Mouse (Mus musculus) heart, adult 11 months (tissue): Measurements from ENCODE around the gene Pdia6.
A peak's percentile ranks its signal among the peaks of the same experiment; 100 is the strongest.

Experiments
- DNase-seq: peaks from one replicate; pipeline ENCODE4 v3.0.0; 2022

Pdia6 gene

DNA sequence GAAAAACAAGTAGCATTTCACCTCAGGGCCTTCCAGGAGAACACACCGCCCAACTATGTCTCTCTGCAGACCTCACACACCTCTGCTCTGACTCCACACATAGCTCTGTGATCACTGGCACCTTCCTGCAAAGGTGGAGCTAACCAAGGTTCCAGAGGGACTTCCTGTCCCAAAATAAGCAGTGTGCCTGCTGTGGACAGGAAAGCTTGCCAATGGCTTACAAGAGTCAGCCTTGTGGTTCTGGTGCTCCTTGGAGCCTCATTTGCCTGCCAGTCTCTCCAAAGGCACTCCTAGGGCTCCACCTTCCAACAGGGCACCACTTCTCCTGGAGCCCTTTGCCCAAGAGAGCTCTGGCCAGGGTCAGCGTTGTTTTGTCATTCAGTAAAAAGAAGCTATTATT, 1.5 kb upstream of the Pdia6 start:
- DNase-seq, result peak; percentile 89

DNA sequence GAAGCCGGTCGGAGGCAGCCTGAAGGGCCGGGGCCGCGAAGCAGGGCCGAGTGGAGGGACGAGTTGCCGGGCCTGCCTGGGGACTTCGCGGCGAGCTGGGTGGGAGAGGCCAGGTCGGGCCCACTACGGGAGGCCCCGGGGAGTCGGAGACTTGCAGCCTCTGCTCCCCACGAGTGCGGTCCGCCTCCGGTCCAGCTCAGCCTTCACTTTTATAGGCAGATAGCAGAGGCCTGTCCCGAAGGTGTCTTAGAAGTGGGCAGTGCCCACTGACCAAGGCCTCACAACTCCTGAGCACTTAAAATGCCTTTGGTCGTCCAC, 287 bp downstream of the Pdia6 start:
- no peak for DNase-seq

DNA sequence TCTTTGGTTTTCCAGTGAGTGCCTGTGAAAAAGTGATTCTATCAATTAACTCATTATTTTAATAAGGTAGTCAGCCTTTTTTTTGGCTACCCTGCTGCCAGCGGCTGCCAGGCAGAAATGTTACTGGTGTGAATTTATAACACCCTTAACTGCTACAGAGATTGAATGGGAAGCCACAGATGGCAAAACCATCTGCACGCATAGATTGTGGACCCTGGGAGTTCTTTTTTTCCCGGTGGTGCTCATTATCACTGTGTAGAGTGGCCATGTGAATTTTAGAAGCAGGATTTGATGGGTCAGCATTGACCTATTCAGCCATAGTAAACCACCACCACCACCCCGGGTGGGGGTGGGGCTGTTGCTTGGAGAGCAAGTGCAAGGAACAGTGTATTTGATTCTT, 971 bp downstream of the Pdia6 start:
- no peak for DNase-seq

DNA sequence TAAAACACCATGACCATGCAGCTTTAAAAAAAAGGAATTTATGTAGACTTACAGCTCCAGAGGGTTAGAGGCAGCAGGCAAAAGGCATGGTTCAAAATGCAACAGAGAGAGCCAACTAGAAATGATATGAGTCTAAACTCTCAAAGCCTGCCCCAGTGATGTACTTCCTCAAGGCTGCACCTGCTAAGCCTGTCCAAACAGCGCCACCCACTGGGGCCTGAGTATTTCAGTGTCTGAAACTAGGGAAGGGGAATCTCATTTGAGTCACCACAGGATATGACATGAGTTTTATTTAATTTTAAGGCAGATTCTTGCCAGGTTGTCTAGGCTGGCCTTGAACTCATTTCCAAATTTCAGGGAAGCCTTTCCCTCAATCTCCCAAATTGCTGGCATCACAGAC, 4.9 kb downstream of the Pdia6 start:
- no peak for DNase-seq

DNA sequence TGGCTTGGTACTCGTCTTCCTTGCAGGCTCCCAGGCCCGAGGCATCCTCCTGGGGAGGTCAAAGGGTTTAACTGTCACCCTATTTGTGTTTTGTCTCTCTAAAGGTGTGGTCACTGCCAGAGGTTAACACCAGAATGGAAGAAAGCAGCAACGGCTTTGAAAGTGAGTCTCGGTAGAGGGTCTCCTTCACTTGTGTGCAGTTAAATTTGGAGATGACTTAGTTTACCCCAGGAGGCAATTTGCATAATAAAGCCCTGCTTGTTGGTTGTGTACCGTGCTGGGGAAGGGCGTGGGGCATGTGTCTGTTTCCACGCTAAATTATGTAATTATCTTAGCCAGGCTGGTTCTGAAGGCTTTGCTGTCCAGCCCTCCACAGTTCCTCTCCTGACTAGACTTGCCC, 7.5 kb downstream of the Pdia6 start:
- no peak for DNase-seq

DNA sequence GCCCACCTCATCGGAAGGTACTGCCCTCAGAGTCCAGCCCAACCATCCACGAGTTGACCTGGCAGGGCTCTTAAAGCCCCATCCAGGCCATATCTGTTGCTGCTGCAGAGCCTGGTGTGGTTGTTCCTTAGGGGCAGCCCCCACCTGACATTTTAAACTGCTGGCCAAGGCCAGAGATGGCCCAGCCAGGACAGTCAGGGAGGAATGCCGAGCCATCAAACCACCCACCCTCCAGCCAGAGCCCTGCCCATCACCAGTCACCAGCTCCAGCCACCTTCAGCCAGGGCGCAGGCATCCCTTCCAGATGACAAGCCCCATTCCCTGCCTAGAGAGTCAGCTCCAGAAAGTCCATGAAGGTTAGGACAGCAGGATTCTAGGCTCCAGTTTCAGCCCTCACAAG, 22.2 kb downstream of the Pdia6 start:
- no peak for DNase-seq

DNA sequence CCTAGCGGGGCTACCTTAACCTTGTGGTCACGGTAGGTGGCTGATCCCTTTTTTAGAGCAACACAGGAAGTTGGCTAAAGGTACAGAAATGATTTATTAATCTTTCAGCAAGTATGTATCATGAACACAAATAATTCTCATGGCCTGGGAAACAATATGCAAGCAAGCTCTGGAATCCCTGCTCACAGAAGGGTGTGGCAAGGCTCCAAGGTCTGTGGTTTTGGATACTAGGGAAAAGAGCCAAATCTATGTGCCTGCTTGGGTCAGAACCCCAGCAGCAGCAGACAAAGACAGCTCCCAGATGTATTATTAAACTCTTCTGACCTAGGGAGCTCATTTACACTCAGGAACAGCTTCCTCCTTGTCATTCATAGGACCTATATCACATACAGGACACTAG, 22.7 kb downstream of the Pdia6 start:
- no peak for DNase-seq

DNA sequence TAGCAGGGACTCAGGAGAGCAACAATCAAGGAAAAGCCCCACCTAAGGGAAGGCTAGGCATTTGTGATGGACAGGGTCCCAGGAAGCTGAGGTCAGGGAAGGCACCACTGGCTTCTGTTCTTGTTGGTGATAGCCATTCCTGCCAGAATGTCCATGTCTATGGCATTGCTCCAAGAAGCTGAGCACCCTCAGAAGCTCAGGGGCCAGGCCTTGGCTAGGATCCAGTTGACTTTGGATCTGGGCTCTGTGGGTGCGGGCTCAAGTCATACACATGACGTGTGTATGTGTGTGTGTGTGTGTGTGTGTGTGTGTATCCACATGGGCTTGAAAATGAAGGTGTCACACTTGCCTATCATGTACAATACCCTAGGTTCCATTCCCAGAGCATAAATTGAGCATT, 23.6 kb downstream of the Pdia6 start:
- DNase-seq, result no peak

DNA sequence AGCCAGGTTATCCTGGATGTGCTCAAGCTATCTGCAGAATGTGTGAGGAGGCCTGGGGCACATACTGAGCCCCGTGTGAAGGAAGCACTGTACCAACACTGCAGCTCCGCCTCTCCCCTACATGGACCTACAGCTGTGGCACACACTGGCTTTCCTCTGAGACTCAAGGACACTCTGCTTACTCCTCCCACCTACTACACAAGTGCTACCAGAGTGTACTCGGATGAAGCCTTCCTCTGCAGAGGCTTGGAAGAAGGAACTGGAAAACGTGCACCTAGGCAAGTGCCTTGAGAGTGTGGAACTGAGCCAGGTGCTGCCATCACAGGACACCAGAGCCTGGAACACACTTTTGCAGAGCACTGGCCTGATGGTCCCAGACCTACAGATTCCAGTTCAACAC, 24.2 kb downstream of the Pdia6 start:
- DNase-seq, result no peak

DNA sequence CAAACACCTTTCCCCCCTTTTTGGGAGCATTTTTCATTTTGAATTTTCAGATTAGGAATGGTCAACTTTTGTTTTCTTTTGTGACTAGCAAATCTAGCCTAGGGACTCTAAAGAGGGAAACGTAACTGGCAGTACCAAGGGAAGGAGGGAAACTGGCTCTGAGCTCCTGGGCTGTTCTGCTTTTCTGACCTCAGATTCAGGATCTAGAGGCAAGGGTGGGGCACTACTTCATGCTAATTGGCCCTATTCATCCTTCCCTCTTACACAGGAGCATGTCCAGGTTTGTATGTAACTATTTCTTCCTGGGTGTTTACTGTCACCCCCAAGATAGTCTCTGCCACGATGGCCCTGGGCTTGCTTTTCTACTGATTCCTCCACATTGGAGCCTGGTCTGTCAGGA, 30.6 kb downstream of the Pdia6 start:
- no peak for DNase-seq

DNA sequence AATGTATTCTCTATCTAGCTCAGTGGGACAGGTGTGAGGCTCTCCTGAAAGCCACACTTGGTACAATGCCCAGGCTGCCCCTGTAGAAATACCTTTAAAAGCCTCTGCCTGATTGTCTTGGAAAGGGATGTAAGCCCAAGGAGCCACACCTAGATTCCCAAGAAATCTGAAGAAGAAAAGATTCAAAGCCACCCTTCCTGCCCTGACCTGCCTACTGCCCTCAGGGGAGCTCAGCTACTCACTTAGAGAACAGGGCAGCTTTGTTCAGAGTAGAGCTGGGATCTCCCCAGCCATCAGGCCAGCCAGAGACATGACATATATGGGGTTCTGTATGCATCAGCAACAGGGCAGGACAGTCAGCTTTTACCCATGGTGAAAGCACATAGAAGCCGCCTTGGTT, 33.6 kb downstream of the Pdia6 start:
- no peak for DNase-seq

DNA sequence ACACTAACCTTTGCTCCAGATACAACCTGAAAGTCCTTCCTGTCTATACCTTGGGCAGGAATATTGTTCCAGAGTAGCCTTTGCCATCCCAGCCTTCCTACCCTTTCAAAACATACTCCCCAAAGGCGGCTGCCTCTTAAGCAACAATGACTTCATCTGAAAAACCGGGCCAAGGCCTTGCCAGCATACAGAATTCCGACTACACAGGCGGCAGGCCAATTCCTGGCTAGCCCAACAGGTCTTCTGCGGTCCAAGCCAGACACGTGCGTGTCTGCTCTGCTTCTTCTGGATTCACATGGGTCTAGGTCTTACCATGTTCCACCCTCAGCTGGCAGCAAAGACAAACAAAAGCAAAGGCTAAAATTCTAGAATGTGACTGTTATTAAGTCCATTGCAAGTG, 39.1 kb downstream of the Pdia6 start:
- peak; percentile 88 for DNase-seq

DNA sequence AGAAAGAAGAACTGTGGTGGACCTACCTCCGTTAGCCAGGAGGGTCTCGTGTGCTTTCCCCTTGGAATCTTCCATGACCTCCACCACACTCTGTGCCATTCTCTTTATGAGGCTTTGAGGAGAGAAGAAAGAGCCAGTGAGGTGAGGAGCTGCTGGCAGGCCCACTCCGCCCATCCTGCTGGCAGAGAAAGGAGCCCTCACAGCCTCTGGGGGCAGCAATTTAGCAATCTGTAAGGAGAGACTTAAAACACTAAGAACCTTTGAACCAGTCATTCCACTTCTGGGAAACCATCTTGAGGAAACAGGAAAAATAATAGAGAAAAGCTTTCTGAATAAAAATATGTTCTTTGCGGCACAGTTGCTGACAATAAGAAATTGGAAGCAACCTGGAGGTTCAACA, 41.9 kb downstream of the Pdia6 start:
- no peak for DNase-seq

DNA sequence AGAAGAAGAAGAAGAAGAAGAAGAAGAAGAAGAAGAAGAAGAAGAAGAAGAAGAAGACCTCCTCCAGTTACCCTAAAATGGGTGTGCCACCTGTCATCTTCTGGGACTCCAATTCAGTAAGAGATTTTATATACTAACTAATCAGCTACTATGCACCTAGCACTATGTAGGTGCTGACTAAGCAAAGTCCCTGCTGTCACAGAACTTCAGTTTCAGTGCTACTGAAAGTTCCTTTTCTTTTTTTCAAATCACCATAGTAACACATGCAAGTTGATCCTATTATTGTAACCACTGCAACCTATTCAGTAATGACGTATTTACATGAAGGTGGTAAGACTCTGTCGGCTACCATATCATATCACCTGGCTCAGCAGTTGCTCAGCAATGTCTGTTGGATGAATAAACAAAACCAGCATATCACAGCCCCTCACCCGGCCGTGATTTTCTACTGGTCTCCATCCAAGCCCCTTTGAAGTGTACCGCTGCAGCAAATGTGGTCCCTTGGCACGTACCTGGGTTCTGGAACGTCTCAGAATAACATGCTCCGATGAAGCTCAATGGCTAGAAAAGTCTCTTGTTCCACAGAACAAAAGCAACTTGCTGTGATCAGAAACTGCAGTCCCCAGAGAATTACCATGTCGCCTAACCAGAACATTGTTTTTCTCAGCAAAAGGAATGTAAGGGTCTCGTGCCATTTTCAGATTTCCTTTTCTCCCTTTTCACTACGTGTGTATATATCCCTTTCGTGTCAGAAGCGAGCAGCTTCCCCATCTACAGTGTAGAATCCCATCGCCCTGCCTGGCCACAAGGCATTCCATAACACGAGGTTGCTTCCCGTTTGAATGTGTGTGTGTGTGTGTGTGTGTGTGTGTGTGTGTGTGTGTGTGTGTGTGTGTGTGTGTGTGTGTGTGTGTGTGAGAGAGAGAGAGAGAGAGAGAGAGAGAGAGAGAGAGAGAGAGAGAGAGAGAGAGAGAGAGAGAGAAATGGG, 44.8 kb downstream of the Pdia6 start:
- DNase-seq, result no peak

DNA sequence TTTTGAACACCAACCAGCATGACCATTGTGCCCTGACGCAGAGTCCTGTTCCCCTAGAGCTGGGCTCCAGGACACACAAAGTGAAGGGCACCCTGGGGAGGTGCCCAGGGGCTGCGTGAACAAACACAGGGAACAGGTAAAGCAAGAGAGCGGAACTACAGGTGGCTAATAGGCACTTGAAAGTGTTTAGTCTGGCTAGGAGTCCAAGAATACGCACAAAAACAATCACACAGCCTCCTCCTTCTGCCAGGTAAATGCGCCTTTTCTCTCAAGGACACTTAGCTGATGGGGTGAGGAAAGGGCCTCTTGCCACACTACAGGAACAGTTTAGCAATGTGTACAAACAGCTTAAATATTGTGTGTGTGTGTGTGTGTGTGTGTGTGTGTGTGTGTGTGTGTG, 49.8 kb downstream of the Pdia6 start:
- no peak for DNase-seq

DNA sequence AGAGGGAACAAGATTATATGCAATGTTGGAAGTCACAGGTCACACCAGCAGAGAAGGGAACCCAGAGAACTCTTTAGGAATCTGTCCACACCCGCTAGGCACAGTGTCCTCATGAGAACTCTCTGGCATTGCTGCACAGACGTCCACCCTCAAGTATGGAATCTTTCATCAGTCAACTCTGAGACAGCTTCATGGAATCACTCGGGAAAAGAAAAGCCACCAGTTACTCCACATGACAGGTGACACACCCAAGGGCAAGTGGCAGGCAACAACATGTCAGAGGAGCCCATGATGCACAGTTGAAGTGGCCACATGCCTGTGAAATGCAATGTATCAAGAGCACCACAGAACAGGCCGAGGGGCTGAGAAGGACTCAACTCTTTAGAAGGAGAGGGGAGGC, 51.6 kb downstream of the Pdia6 start:
- DNase-seq, result peak; percentile 88

DNA sequence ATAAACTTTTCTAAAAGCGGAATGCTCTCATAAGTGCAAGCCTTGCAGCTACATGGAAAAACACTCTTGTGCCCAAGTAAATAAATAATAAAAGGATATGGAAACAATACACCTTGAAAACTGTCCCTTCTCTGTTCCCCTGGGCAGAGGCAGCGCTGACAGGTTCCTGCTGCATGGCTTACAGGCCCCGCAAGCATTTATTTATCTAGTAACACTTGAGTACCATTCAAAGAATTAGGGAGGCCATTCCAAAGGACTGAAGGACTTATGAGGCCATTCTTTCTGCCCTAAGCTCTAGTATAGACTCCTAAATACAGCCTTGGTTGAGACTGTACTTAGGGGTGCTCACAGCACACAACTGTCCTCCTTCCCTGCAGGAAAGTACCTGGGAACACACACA, 52.1 kb downstream of the Pdia6 start:
- DNase-seq, result no peak

DNA sequence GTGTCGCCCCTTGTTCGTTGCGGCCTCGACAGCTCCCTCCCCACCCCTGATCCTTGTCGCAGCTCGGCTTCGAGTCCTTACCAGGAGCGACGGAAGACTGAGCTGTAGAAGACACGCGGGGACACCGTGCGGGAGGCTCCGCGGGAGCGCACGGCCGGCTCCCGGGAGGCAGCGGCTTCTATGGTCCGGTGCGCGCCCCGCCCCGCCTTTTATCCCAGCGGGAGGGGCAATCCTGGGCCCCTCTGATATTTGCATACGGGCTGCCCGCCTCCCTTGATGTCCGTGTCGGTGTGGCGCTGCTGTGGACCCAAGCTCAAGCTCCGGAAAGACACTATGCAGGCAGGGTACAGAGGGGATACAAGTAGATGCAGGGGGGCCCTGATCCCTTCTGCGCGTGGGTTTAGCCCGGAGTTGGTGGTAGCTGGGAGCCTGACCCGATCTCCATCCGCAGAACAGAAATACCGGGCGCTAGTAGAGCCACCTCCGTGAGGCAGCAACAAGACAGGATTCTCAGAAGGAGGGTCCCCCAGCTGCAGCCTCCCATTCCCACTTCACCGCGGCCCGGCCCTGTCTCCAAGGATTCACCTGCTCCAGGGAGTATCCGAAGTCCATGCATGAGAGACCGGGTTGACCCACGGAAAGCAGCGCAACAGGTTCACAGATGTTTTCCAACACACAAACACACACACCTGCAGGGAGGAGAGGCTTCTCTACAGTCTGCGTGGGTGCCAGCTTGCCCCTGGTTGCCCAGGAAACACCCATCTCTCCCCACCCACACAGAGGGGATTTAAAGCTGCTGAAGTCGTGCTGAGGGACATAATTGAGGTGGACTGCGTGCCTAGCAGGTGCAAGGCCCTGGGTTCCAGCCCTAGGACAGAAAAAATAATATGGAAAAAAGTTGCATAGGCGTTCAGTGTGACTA, 58.5 kb downstream of the Pdia6 start:
- no peak for DNase-seq

DNA sequence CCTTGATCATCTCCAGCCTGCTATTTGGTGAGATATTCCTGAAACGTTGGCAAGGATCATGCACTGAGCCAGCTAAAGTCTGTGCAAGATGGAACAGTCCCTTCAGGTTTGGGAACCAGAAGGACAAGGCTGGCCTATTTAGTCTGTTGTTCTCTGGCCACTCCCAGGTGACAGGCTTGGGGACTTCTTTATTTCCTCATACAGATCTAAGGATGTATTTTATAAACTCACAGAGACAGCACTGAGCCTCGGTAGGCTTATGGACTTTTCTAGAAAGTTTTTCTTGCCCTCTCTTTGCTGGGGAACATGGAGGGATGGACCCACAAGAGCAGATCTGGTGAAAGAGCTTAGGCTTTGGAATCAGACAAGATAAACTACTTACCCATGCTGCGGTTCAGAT, 62.9 kb downstream of the Pdia6 start, which contains the start of gene Atp6v1c2:
Gene Atp6v1c2, minus strand, starts transcription at position 101 of the 400 bp plus-strand sequence.
- no peak for DNase-seq

DNA sequence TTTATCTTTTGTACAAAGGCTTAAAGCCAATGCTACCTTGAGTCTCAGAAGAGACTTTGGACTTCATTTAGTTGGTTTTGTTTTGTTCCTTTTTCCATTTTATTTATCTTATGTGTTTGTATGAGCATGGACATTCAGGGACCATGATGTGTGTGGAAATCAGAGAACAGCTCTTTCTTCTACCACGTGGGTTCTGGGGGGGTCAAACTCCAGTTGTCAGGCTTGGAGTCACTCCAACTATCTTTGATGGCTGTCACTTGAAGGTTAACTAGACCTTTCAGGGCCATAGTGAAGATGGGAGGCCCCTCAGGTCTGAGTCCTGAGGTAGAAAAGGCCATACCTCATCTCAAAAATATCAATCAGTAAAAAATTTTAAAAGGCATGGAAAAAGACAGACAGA, 67.1 kb downstream of the Pdia6 start:
- no peak for DNase-seq
